Mouse (Mus musculus) monocyte, adult 5-6 weeks (primary cell): ENCODE results near the gene Gm10447. TPM values are rescaled to one million over a fixed set of nuclear protein-coding genes. Genes with fewer than 3 reads are reported as not detected.

Experiments used
- ATAC-seq: fragments of 153-309, 156-312 bp; replicated peaks from 2 replicates; pipeline ENCODE4 v1.8.0; 2017; ENCODE audit warnings: mild to moderate bottlenecking; ENCODE audit not compliant: low TSS enrichment, insufficient number of reproducible peaks, severe bottlenecking, poor library complexity, low FRiP score
- total RNA-seq: library from RNA; stranded (forward); fragments of 200-1000, 200-491, 200-594 nt; gene quantifications from 3 replicates; pipeline ENCODE4 v1.2.3, GENCODE M21; 2017

Gm10447 gene
- total RNA-seq, 1 experiment from 2014 or later = not detected

- no peak for ATAC-seq
Observed at GRCm38 (mm10) chr11:53424826-53425225, 32.1 kb downstream of the Gm10447 start.

- no peak for ATAC-seq
Observed at GRCm38 (mm10) chr11:53423036-53423435, 33.9 kb downstream of the Gm10447 start, which contains the start of gene Leap2. TSS of gene Leap2 (minus strand) at chr11:53423170.

GRCm38 (mm10) chr11:53418048-53418447 lies 38.9 kb downstream of the Gm10447 start:
- ATAC-seq = no peak

GRCm38 (mm10) chr11:53413871-53414270 lies 43.0 kb downstream of the Gm10447 start:
- ATAC-seq = no peak

- ATAC-seq = 0 out of 2 replicates have a peak, but pooled peaks have one; percentile 47
Observed at GRCm38 (mm10) chr11:53411738-53412137, 45.2 kb downstream of the Gm10447 start.

Other genes starting within 250 kb of the Gm10447 start
- 251 to 386 TPM (median 355 TPM) in 3 replicates for gene Hspa4, start 156.7 kb downstream of the Gm10447 start, total RNA-seq
- gene Zcchc10, start 132.4 kb downstream of the Gm10447 start, total RNA-seq = 2.3 to 9.1 TPM (median 5.5 TPM) in 3 replicates
- 73.5 to 126 TPM (median 78.0 TPM) in 3 replicates for gene Aff4, start 106.3 kb downstream of the Gm10447 start, total RNA-seq
- gene Leap2, start 33.9 kb downstream of the Gm10447 start, total RNA-seq = not detected in 3 replicates
- 11.2 to 22.8 TPM (median 17.8 TPM) in 3 replicates for gene Uqcrq, start 26.3 kb downstream of the Gm10447 start, total RNA-seq
- gene Gdf9, start 26.1 kb downstream of the Gm10447 start, total RNA-seq = not detected in 3 replicates
- gene Shroom1, start 95 bp upstream of the Gm10447 start, total RNA-seq = not detected in 3 replicates
- gene Gm9837, start 13.4 kb upstream of the Gm10447 start, total RNA-seq = not detected in 3 replicates
- not detected in 3 replicates for gene Gm9945, start 23.1 kb upstream of the Gm10447 start, total RNA-seq
- gene Sowaha, start 23.2 kb upstream of the Gm10447 start, total RNA-seq = not detected in 3 replicates
- gene Sept8, start 62.1 kb upstream of the Gm10447 start, total RNA-seq = 2.9 to 4.1 TPM (median 3.8 TPM) in 3 replicates
- 2.8 to 6.1 TPM (median 3.6 TPM) in 3 replicates for gene Kif3a, start 110.3 kb upstream of the Gm10447 start, total RNA-seq
- gene Il4, start 161.6 kb upstream of the Gm10447 start, total RNA-seq = 2.8 to 29.9 TPM (median 19.5 TPM) in 3 replicates
- 0.29 to 2.5 TPM in 2 of 3 replicates, not detected in the other for gene Il13, start 177.6 kb upstream of the Gm10447 start, total RNA-seq